Mouse (Mus musculus): ENCODE results near the gene Foxg1.

GRCm38 (mm10) chr12:49394181-49394580 lies 11.7 kb downstream of the Foxg1 start:
- TF ChIP-seq CTCF (IDR thresholded peaks at IDR 0.05; ENCODE audit: borderline replicate concordance, insufficient read depth, low read length) (no peak), POLR2A (IDR thresholded peaks at IDR 0.05; ENCODE audit: low read depth, low read length) (no peak)
